Mouse (Mus musculus) gonadal fat pad, adult 2 months (tissue): Measurements from ENCODE around the gene Pccb. TPM values are rescaled to one million over a fixed set of nuclear protein-coding genes. Genes with fewer than 3 reads are reported as not detected.

Source experiments
- DNase-seq: peaks from one replicate; pipeline ENCODE4 v3.0.0-alpha.2; 2012; ENCODE audit warnings: low read depth
- polyA plus RNA-seq: library from polyadenylated mRNA; depleted of rRNA; stranded (reverse); fragments of >200 nt; gene quantifications from 2 replicates; pipeline ENCODE4 v1.2.3, GENCODE M21; 2012

Pccb gene
- polyA plus RNA-seq, 1 experiment, result 150 TPM

- no peak for DNase-seq
These were observed 11.1 kb upstream of the Pccb start for GRCm38 (mm10) chr9:101045710-101046338.

- DNase-seq, result no peak
These were observed 7.6 kb upstream of the Pccb start for GRCm38 (mm10) chr9:101042249-101042648.

- no peak for DNase-seq
These were observed 6.8 kb upstream of the Pccb start for GRCm38 (mm10) chr9:101041508-101041907.

- DNase-seq, result no peak
These were observed 3.9 kb upstream of the Pccb start for GRCm38 (mm10) chr9:101038634-101039033.

- no peak for DNase-seq
These were observed 2.7 kb upstream of the Pccb start for GRCm38 (mm10) chr9:101037396-101037795.

GRCm38 (mm10) chr9:101036876-101037275 is 2.2 kb upstream of the Pccb start:
- DNase-seq, result no peak

- no peak for DNase-seq
These were observed 1.3 kb upstream of the Pccb start for GRCm38 (mm10) chr9:101035836-101036596.

GRCm38 (mm10) chr9:101033761-101034447 is 794 bp downstream of the Pccb start:
- no peak for DNase-seq

GRCm38 (mm10) chr9:101018768-101019167 is 15.9 kb downstream of the Pccb start:
- DNase-seq, result no peak

GRCm38 (mm10) chr9:101017734-101018516 is 16.8 kb downstream of the Pccb start:
- DNase-seq, result no peak

GRCm38 (mm10) chr9:101015324-101015723 is 19.4 kb downstream of the Pccb start:
- no peak for DNase-seq

- no peak for DNase-seq
These were observed 22.3 kb downstream of the Pccb start for GRCm38 (mm10) chr9:101012433-101012832.

- DNase-seq, result no peak
These were observed 28.8 kb downstream of the Pccb start for GRCm38 (mm10) chr9:101005866-101006265.

- no peak for DNase-seq
These were observed 31.4 kb downstream of the Pccb start for GRCm38 (mm10) chr9:101003302-101003701.

- no peak for DNase-seq
These were observed 31.9 kb downstream of the Pccb start for GRCm38 (mm10) chr9:101002841-101003240.

- DNase-seq, result no peak
These were observed 32.6 kb downstream of the Pccb start for GRCm38 (mm10) chr9:101002053-101002452.

GRCm38 (mm10) chr9:100997138-100997537 is 37.6 kb downstream of the Pccb start:
- no peak for DNase-seq

- no peak for DNase-seq
These were observed 40.8 kb downstream of the Pccb start for GRCm38 (mm10) chr9:100993937-100994336.

- DNase-seq, result no peak
These were observed 42.5 kb downstream of the Pccb start for GRCm38 (mm10) chr9:100992191-100992590.

GRCm38 (mm10) chr9:100991321-100991720 is 43.4 kb downstream of the Pccb start:
- no peak for DNase-seq

- DNase-seq, result no peak
These were observed 44.1 kb downstream of the Pccb start for GRCm38 (mm10) chr9:100990609-100991008.

GRCm38 (mm10) chr9:100987850-100988249 is 46.8 kb downstream of the Pccb start:
- no peak for DNase-seq
